Mouse (Mus musculus): ENCODE results near the gene Ifitm6. TPM values are rescaled to one million over a fixed set of nuclear protein-coding genes. Genes with fewer than 3 reads are reported as not detected.

Ifitm6 gene
- polyA plus RNA-seq, 1 experiment, result 3.1 TPM

DNA sequence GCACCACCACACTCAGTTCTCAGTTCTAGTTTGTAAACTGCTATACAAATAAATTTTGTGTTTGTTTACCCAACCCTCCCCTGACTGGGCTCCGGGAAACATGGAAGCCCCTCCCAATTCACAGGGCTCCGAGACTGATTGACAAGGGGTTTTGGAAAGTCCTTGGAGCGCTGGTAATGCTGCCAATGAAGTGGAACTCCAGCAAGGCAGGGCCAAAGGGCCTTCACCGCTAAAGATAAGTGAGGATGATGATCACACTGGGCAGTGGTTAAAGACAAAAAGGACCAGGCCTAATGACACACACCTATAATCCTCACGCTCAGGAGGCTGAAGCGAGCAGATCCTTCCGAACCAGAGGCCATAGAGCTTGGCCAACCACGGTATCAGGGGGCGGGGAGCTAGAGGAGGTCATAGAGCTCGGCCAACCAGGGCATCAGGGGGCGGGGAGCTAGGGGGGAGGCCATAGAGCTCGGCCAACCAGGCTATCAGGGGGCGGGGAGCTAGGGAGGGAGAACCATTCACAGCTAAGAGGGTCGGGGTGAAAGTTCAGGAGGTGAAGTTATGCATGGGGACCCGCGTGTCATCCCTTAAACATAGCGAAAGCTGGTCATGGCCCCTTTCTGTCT, 33.4 kb upstream of the Ifitm6 start:
- Histone ChIP-seq H3K4me3 (ENCODE audit: low read depth, low read length) (no peak overlapping the region), H3K4me1 (ENCODE audit: control insufficient read depth, insufficient read depth, insufficient read length, low read length) (peaks cover 14% of the 10 kb centered on the region), H3K27ac (ENCODE audit: insufficient read depth, low read depth, low read length) (no peak overlapping the region), H3K36me3 (ENCODE audit: control insufficient read depth, insufficient read depth, low read length) (no peaks in the 10 kb centered on the region), H3K27me3 (ENCODE audit: control insufficient read depth, insufficient read depth, low read length) (no peaks in the 10 kb centered on the region)
- TF ChIP-seq CTCF (IDR thresholded peaks at IDR 0.05; ENCODE audit: extremely low read depth, insufficient read length, insufficient replicate concordance, low read depth, low read length) (no peak), POLR2A (IDR thresholded peaks at IDR 0.05; ENCODE audit: low read depth, low read length) (no peak)
- WGBS, result 75% methylated on average over 17 of the region's 17 CpGs

GRCm38 (mm10) chr7:141049326-141049725, 31.6 kb upstream of the Ifitm6 start:
- WGBS, result 81% methylated on average over 2 of the region's 2 CpGs
- Histone ChIP-seq H3K4me3 (ENCODE audit: low read depth, low read length) (no peak overlapping the region), H3K27me3 (ENCODE audit: control insufficient read depth, insufficient read depth, low read length) (no peaks in the 10 kb centered on the region), H3K27ac (ENCODE audit: insufficient read depth, low read depth, low read length) (no peak overlapping the region), H3K4me1 (ENCODE audit: control insufficient read depth, insufficient read depth, insufficient read length, low read length) (peaks cover 14% of the 10 kb centered on the region), H3K36me3 (ENCODE audit: control insufficient read depth, insufficient read depth, low read length) (no peaks in the 10 kb centered on the region)
- TF ChIP-seq POLR2A (IDR thresholded peaks at IDR 0.05; ENCODE audit: low read depth, low read length) (no peak), CTCF (IDR thresholded peaks at IDR 0.05; ENCODE audit: extremely low read depth, insufficient read length, insufficient replicate concordance, low read depth, low read length) (no peak)

DNA sequence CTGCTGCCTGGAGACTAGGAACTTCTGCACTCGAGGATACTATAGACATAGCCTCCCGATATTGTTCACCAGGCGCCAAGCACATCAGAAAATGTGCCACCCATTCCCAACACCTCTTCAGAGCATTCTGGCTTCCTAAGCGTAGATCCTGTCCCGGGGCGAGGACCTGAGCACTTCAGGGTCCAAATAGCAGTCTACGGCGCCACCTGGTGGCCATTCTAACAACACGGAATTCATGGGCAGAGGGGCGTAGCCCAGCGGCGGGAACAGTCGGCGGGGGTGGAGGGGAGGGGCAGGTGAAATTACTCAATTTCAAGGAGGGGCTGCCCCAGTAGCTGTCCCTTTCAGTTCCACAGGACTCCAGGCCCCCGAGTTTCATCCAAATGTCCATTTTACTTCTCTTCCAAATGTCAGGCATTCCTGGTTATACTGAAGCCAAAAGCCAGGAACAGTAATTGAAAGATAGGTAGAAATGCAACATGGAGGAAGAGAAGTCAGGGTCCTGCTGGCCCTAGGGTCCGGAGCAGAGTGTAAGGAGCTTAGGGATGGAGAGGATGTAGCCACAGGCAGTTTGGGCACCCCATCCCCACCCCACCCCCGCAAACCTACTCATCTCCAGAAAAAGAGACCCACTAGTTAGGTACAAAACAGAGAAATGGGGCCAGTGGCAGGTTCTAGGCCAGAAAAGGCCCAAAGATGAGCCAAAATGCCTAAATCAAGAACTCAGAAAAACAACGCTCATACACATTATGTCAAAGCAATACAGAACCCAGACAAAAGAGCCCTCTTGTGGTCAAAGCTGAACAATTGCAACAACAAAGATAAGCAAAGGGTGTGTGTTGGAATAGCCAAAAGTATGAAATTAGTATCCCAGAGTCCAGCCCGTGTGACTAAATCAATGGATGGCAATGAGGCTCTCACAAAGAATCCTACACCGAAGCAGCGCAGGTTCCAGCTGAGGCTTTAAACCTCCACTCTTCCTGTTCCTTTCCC, 30.8 kb upstream of the Ifitm6 start:
- Histone ChIP-seq H3K4me1 (ENCODE audit: control insufficient read depth, insufficient read depth, insufficient read length, low read length) (peaks cover 14% of the 10 kb centered on the region), H3K27ac (ENCODE audit: insufficient read depth, low read depth, low read length) (peak overlapping the region; percentile 77), H3K4me3 (ENCODE audit: low read depth, low read length) (peak overlapping the region; percentile 58), H3K36me3 (ENCODE audit: control insufficient read depth, insufficient read depth, low read length) (no peaks in the 10 kb centered on the region), H3K27me3 (ENCODE audit: control insufficient read depth, insufficient read depth, low read length) (no peaks in the 10 kb centered on the region)
- 4% methylated on average over 21 of the region's 21 CpGs for WGBS
- TF ChIP-seq CTCF (IDR thresholded peaks at IDR 0.05; ENCODE audit: extremely low read depth, insufficient read length, insufficient replicate concordance, low read depth, low read length) (peak; percentile 90), POLR2A (IDR thresholded peaks at IDR 0.05; ENCODE audit: low read depth, low read length) (peak; percentile 4; the same call in 1 of the 2 replicates)

DNA sequence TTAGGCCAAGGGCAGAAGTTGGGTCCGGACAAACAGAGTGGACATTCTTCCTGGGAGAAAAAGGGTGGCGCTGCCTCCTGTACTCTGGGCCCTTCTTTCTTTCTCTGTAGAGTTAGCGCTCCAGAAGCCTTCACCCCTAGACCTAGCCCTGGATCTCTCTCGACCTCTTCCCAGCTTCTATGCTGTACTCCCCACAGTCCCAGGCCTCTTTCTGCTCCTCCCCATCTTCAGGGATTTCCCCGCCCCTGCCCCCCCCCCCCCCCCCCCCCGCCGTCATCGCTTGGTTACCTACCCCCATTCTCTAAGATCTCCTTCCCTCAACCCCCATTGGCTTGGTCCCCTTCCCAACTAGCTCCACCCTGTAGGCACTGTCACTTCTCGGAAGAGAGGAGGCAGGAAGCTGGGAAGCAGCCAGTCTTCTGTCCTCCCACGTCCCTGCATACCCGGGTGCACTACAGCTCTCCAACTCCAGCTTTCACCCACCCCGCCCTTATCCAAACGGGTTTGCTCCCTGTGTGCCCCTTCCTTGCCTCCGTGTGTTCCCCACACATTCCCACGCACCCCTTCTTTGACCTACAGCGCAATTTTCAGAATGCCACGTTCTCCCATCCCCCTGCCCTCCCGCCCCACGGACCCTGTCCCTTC, 30.0 kb upstream of the Ifitm6 start:
- TF ChIP-seq POLR2A (IDR thresholded peaks at IDR 0.05; ENCODE audit: low read depth, low read length), result peak; percentile 21
- no peak for TF ChIP-seq CTCF (IDR thresholded peaks at IDR 0.05; ENCODE audit: extremely low read depth, insufficient read length, insufficient replicate concordance, low read depth, low read length)
- H3K4me1 ChIP-seq (ENCODE audit: control insufficient read depth, insufficient read depth, insufficient read length, low read length), result peaks cover 14% of the 10 kb centered on the region
- H3K27me3 ChIP-seq (ENCODE audit: control insufficient read depth, insufficient read depth, low read length), result no peaks in the 10 kb centered on the region
- H3K36me3 ChIP-seq (ENCODE audit: control insufficient read depth, insufficient read depth, low read length), result no peaks in the 10 kb centered on the region
- peak overlapping the region; percentile 58 for H3K4me3 ChIP-seq (ENCODE audit: low read depth, low read length)
- peak overlapping the region; percentile 92 for H3K27ac ChIP-seq (ENCODE audit: insufficient read depth, low read depth, low read length)
- whole genome bisulfite sequencing, result 10% methylated on average over 15 of the region's 19 CpGs

GRCm38 (mm10) chr7:141046931-141047580, 29.3 kb upstream of the Ifitm6 start:
- no peak overlapping the region for H3K4me3 ChIP-seq (ENCODE audit: low read depth, low read length)
- no peaks in the 10 kb centered on the region for H3K36me3 ChIP-seq (ENCODE audit: control insufficient read depth, insufficient read depth, low read length)
- H3K27ac ChIP-seq (ENCODE audit: insufficient read depth, low read depth, low read length), result peak overlapping the region; percentile 92
- WGBS, result 33% methylated on average over 6 of the region's 6 CpGs
- peaks cover 14% of the 10 kb centered on the region for H3K4me1 ChIP-seq (ENCODE audit: control insufficient read depth, insufficient read depth, insufficient read length, low read length)
- TF ChIP-seq POLR2A (IDR thresholded peaks at IDR 0.05; ENCODE audit: low read depth, low read length) (no peak), CTCF (IDR thresholded peaks at IDR 0.05; ENCODE audit: extremely low read depth, insufficient read length, insufficient replicate concordance, low read depth, low read length) (no peak)
- H3K27me3 ChIP-seq (ENCODE audit: control insufficient read depth, insufficient read depth, low read length), result no peaks in the 10 kb centered on the region

DNA sequence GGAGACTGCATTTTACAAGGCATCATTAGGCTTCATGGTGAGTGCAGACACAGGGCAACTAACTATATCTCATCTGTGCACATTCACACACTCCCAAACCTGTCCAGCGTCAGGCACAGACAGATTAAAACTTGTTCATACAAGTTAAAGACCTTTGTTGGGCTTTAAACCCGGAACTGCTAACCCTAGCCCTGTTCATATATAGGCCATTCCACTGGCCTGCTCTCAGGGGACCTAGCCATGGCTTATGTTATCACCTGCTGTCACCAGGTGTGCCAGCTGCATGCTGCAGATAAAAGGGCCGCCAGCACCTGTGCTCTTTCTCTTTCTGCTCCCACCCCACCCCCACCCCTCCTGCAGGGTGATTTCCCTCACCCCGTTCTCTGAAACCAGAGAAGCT, 24.8 kb upstream of the Ifitm6 start:
- no peak overlapping the region for H3K4me3 ChIP-seq (ENCODE audit: low read depth, low read length)
- peaks cover 14% of the 10 kb centered on the region for H3K4me1 ChIP-seq (ENCODE audit: control insufficient read depth, insufficient read depth, insufficient read length, low read length)
- no peaks in the 10 kb centered on the region for H3K36me3 ChIP-seq (ENCODE audit: control insufficient read depth, insufficient read depth, low read length)
- WGBS, result 29% methylated on average over 4 of the region's 4 CpGs
- H3K27ac ChIP-seq (ENCODE audit: insufficient read depth, low read depth, low read length), result peak overlapping the region; percentile 19
- TF ChIP-seq CTCF (IDR thresholded peaks at IDR 0.05; ENCODE audit: extremely low read depth, insufficient read length, insufficient replicate concordance, low read depth, low read length) (no peak), POLR2A (IDR thresholded peaks at IDR 0.05; ENCODE audit: low read depth, low read length) (no peak)
- H3K27me3 ChIP-seq (ENCODE audit: control insufficient read depth, insufficient read depth, low read length), result no peaks in the 10 kb centered on the region
